Mouse (Mus musculus): Measurements from ENCODE around the gene Zfp988. TPM values are rescaled to one million over a fixed set of nuclear protein-coding genes. Genes with fewer than 3 reads are reported as not detected.
"Not testable (repeated sequence)": the region's sequence is repeated elsewhere in the genome, so short reads cannot be mapped to it uniquely, and the experiment has no call there.

The Zfp988 gene
- total RNA-seq (2017) = not detected in 3 replicates

- ATAC-seq (replicated peaks; ENCODE audit: insufficient number of reproducible peaks, low FRiP score, low TSS enrichment, poor library complexity, severe bottlenecking) = not testable (repeated sequence)
These were observed at the start of gene Zfp988 for GRCm38 (mm10) chr4:147305436-147305835. Gene Zfp988, plus strand, starts transcription at chr4:147305674.

- not testable (repeated sequence) for ATAC-seq (replicated peaks; ENCODE audit: insufficient number of reproducible peaks, low FRiP score, low TSS enrichment, poor library complexity, severe bottlenecking)
These were observed 42.8 kb upstream of the Zfp988 start for GRCm38 (mm10) chr4:147262708-147263107.

GRCm38 (mm10) chr4:147267302-147267701, 38.2 kb upstream of the Zfp988 start:
- 0 out of 2 replicates have a peak, but pooled peaks have one; percentile 47 for ATAC-seq (replicated peaks; ENCODE audit: insufficient number of reproducible peaks, low FRiP score, low TSS enrichment, poor library complexity, severe bottlenecking)

GRCm38 (mm10) chr4:147268735-147269134, 36.7 kb upstream of the Zfp988 start:
- not testable (repeated sequence) for ATAC-seq (replicated peaks; ENCODE audit: insufficient number of reproducible peaks, low FRiP score, low TSS enrichment, poor library complexity, severe bottlenecking)

- not testable (repeated sequence) for ATAC-seq (replicated peaks; ENCODE audit: insufficient number of reproducible peaks, low FRiP score, low TSS enrichment, poor library complexity, severe bottlenecking)
These were observed 35.4 kb upstream of the Zfp988 start for GRCm38 (mm10) chr4:147270026-147270425.

- ATAC-seq (replicated peaks; ENCODE audit: insufficient number of reproducible peaks, low FRiP score, low TSS enrichment, poor library complexity, severe bottlenecking) = not testable (repeated sequence)
These were observed 33.9 kb upstream of the Zfp988 start for GRCm38 (mm10) chr4:147271601-147272000.

- ATAC-seq (replicated peaks; ENCODE audit: insufficient number of reproducible peaks, low FRiP score, low TSS enrichment, poor library complexity, severe bottlenecking) = peak; percentile 56; the same call in 1 of the 2 replicates
These were observed 30.3 kb upstream of the Zfp988 start for GRCm38 (mm10) chr4:147275021-147275772.

- not testable (repeated sequence) for ATAC-seq (replicated peaks; ENCODE audit: insufficient number of reproducible peaks, low FRiP score, low TSS enrichment, poor library complexity, severe bottlenecking)
These were observed 29.7 kb upstream of the Zfp988 start for GRCm38 (mm10) chr4:147275773-147276140.

- not testable (repeated sequence) for ATAC-seq (replicated peaks; ENCODE audit: insufficient number of reproducible peaks, low FRiP score, low TSS enrichment, poor library complexity, severe bottlenecking)
These were observed 25.1 kb upstream of the Zfp988 start for GRCm38 (mm10) chr4:147280406-147280805.

- not testable (repeated sequence) for ATAC-seq (replicated peaks; ENCODE audit: insufficient number of reproducible peaks, low FRiP score, low TSS enrichment, poor library complexity, severe bottlenecking)
These were observed 6.9 kb upstream of the Zfp988 start for GRCm38 (mm10) chr4:147298585-147298984.

- ATAC-seq (replicated peaks; ENCODE audit: insufficient number of reproducible peaks, low FRiP score, low TSS enrichment, poor library complexity, severe bottlenecking) = not testable (repeated sequence)
These were observed 3.1 kb upstream of the Zfp988 start for GRCm38 (mm10) chr4:147302375-147302774.

GRCm38 (mm10) chr4:147335036-147335690, 29.7 kb downstream of the Zfp988 start:
- peak; percentile 71 for ATAC-seq (replicated peaks; ENCODE audit: insufficient number of reproducible peaks, low FRiP score, low TSS enrichment, poor library complexity, severe bottlenecking)

GRCm38 (mm10) chr4:147335691-147336367, 30.4 kb downstream of the Zfp988 start:
- ATAC-seq (replicated peaks; ENCODE audit: insufficient number of reproducible peaks, low FRiP score, low TSS enrichment, poor library complexity, severe bottlenecking) = peak; percentile 53

- not testable (repeated sequence) for ATAC-seq (replicated peaks; ENCODE audit: insufficient number of reproducible peaks, low FRiP score, low TSS enrichment, poor library complexity, severe bottlenecking)
These were observed 31.1 kb downstream of the Zfp988 start for GRCm38 (mm10) chr4:147336368-147337195.

GRCm38 (mm10) chr4:147337520-147337919, 32.0 kb downstream of the Zfp988 start:
- ATAC-seq (replicated peaks; ENCODE audit: insufficient number of reproducible peaks, low FRiP score, low TSS enrichment, poor library complexity, severe bottlenecking) = not testable (repeated sequence)

- ATAC-seq (replicated peaks; ENCODE audit: insufficient number of reproducible peaks, low FRiP score, low TSS enrichment, poor library complexity, severe bottlenecking) = no peak
These were observed 32.6 kb downstream of the Zfp988 start for GRCm38 (mm10) chr4:147338032-147338610.

- not testable (repeated sequence) for ATAC-seq (replicated peaks; ENCODE audit: insufficient number of reproducible peaks, low FRiP score, low TSS enrichment, poor library complexity, severe bottlenecking)
These were observed 33.2 kb downstream of the Zfp988 start for GRCm38 (mm10) chr4:147338706-147339105.

- not testable (repeated sequence) for ATAC-seq (replicated peaks; ENCODE audit: insufficient number of reproducible peaks, low FRiP score, low TSS enrichment, poor library complexity, severe bottlenecking)
These were observed 34.2 kb downstream of the Zfp988 start for GRCm38 (mm10) chr4:147339601-147340219.
